Mouse (Mus musculus): Measurements from ENCODE around the gene 1700034J05Rik.

1700034J05Rik gene

DNA sequence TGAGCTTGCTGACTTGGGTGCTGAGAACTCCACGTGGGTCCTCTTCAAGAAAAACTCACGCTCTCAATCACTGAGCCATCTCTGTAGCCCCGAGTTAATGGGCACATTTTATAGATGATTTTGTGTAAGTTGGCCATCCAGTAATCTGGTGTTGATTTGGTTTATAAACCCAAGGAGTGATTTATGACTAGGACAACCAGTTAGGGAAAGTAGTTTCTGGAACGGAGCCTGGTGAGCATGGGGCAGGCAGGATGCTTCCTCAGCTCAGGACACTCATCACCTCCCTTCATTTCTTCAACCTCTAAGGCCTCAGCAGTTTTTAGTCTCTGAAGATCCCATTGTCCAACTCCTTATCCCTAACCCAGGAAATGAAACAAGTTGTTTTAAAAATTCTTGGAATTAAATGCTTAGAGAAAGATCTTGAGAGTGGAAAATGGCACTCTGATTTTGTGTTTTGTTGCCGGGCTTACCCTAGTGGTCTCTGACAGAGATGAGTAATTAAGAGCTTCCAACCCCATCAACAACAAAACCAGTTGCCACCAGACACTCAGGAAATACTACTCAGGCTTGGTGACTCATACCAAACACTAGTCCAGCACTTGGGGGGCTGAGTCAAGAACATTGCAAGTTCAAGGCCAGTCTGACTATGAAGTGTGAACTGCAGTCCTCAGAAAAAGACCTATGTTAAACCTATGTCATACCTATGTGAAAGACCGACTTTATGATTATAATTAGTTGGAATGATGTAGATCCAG lies 9.4 kb upstream of the 1700034J05Rik start:
- DNase-seq (ENCODE audit: low read depth, low spot score): no peak

- DNase-seq (ENCODE audit: low read depth, low spot score): no peak
Measured at GRCm38 (mm10) chr6:146961832-146962481, 7.7 kb upstream of the 1700034J05Rik start.

- no peak for DNase-seq (ENCODE audit: low read depth, low spot score)
Measured at GRCm38 (mm10) chr6:146960956-146961355, 6.7 kb upstream of the 1700034J05Rik start.

DNA sequence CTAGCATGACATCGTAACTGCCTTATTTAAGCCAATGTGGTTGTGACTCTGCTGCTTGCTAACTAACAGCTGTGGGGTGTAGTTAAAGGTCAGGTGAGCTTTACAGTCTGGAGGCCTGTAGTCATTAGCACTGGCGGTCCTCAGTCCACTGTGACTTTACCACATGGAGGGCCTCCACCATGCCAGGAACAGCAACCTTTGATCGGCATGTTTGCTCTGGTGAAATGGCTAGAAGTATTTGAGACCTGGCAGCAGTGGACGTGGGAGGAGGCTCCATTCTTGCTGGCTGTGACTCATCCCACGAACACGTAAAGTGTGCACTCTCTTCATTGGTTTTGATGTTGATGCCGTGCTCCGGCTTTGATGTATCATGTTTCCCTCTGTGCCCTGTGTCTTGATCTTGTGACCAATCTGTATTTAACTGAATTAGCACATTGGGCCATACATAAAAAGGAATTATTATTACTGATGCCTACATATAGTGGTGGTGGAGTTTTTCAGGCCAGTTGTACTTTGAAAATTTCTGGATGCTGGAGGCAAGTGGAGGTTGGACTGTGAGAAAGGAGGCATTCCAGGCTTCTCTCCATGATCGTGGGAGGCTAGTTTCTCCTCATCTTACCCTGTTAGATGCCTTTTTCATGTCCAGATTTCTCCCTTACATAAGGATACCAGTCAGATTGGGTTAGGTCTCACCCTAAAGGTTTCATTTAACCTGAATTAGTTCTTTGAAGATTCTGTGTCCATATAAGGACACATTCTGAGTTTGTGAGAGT lies 5.9 kb upstream of the 1700034J05Rik start:
- no peak for DNase-seq (ENCODE audit: low read depth, low spot score)

GRCm38 (mm10) chr6:146958694-146959093 lies 4.5 kb upstream of the 1700034J05Rik start:
- DNase-seq (ENCODE audit: low read depth, low spot score): no peak

DNA sequence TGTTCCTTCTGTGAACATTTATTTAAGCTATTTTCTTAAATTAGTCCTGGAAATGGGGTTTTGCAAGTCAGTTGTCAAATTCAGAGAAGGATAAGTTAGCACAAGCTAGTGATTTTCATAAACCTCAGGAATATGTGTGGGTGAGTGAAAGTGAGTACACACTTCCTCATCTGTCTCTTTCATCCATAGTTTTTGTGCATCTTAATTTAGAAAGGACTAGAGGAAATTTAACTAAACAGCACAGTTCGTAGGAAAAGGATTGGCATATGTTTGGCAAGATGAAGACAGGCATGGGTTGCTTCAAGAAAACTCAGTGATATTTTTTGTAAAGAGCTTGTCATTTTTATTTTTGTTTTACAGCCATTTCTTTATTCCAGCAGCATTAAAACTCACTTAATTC lies 2.7 kb upstream of the 1700034J05Rik start:
- DNase-seq (ENCODE audit: low read depth, low spot score): no peak

DNA sequence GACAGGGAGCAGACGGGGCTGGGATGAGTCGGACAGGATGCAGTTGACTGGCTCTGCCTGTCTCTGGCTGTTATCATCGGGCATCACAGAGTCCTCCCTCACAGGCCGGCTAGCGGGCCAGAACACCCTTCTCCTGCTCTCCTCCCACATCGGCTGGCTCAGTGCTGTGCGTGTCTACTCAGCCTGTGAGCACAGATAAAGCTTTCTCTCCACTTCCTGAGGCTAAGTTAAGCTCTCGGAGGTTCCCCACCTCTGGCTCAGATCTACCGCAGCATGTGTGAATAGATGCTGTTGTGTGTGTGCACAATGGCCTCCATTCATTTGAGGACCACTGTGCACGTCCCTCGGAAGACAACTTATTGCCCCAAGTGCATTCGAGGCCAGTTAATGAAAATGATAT lies 1.7 kb upstream of the 1700034J05Rik start:
- DNase-seq (ENCODE audit: low read depth, low spot score): no peak

DNA sequence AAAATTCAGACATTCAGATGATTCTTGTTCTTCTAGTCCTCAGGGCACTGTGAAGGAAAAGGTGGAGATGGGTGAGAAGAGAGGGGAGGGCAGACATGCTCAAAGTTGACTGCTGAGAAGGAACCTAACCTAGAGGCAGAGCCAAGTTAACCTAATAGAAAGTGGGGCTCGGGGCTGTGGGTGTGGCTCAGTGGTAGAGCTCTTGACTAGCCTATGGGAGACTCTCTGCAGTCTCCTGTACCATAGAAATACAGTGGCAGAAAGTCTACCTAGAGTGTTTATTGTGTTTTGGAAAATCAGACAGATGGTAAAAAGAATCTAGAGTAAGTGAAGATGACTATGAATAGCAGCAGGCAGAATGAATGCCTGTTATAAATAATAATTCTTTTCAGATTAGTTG lies 1.3 kb upstream of the 1700034J05Rik start:
- DNase-seq (ENCODE audit: low read depth, low spot score): no peak

DNA sequence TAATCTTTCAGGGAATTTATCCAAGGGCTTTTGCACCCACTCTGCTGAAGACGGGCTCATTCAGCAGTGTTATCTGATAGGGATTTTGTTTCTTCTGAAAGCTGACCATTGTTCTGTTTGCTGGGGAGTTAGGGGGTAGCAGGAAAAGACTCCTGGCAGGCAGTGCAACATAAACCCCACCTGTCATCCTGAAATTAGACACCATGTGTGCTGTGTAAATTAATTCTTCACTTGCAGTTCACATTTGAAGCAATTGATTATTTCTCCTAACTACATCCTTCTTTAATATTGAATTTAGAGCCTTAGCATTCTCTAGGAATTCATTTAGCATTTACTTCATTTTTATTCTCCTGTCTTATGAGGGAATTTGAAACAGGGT lies 3.8 kb downstream of the 1700034J05Rik start:
- no peak for DNase-seq (ENCODE audit: low read depth, low spot score)

- no peak for DNase-seq (ENCODE audit: low read depth, low spot score)
Measured at GRCm38 (mm10) chr6:146949682-146950453, 4.4 kb downstream of the 1700034J05Rik start.

DNA sequence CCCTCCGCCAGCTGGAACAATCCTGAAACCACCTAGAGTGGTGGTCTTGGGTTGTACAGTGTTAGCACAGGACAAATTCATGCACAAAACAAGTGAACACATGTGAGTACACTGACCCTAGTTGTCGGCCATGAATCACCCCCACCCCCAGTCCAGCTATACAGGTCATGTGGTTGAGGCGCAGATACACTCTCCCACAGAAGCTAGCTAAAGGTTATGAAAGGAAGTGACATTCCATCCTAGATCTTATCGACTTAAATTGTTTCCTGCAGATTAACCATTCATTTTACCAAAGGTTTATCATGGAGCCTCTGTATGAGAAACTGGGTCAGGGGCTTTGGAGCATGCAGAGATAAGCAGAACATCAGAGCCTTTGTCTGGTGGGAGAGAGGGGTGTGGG lies 7.0 kb downstream of the 1700034J05Rik start:
- no peak for DNase-seq (ENCODE audit: low read depth, low spot score)

- no peak for DNase-seq (ENCODE audit: low read depth, low spot score)
Measured at GRCm38 (mm10) chr6:146946327-146947029, 7.7 kb downstream of the 1700034J05Rik start.

DNA sequence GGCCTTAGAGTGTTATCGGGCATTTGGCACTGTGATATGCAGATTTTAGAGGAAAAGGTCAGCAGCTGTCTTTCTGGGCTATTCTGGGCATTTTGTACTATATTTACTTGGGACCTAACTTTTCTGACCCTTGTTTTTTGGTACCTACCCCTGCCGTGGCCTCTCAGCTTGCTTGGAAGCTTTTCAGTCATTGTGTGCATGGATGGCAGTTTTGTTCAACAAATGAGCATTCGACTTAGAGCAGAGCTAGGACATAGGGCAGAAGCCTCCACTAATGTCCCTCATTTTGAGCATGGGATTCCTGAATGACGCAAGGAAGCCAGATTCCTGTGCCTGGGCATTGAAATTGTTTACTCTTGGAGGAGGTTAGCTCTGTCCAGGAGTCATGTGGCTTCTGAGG lies 9.4 kb downstream of the 1700034J05Rik start:
- DNase-seq (ENCODE audit: low read depth, low spot score): no peak

- DNase-seq (ENCODE audit: low read depth, low spot score): no peak
Measured at GRCm38 (mm10) chr6:146944009-146944408, 10.2 kb downstream of the 1700034J05Rik start.

- no peak for DNase-seq (ENCODE audit: low read depth, low spot score)
Measured at GRCm38 (mm10) chr6:146941505-146942275, 12.5 kb downstream of the 1700034J05Rik start.

- peak; percentile 31 for DNase-seq (ENCODE audit: low read depth, low spot score)
Measured at GRCm38 (mm10) chr6:146939026-146939425, 15.2 kb downstream of the 1700034J05Rik start.

GRCm38 (mm10) chr6:146935957-146936356 lies 18.3 kb downstream of the 1700034J05Rik start:
- no peak for DNase-seq (ENCODE audit: low read depth, low spot score)

GRCm38 (mm10) chr6:146933123-146933522 lies 21.1 kb downstream of the 1700034J05Rik start:
- DNase-seq (ENCODE audit: low read depth, low spot score): peak; percentile 27

GRCm38 (mm10) chr6:146929031-146929430 lies 25.2 kb downstream of the 1700034J05Rik start:
- DNase-seq (ENCODE audit: low read depth, low spot score): no peak

GRCm38 (mm10) chr6:146928108-146928507 lies 26.1 kb downstream of the 1700034J05Rik start:
- no peak for DNase-seq (ENCODE audit: low read depth, low spot score)

Data from forelimb bud, embryonic 11.5 days (tissue).